Mouse (Mus musculus): ENCODE results near the gene Bcorl1.

Bcorl1 gene

DNA sequence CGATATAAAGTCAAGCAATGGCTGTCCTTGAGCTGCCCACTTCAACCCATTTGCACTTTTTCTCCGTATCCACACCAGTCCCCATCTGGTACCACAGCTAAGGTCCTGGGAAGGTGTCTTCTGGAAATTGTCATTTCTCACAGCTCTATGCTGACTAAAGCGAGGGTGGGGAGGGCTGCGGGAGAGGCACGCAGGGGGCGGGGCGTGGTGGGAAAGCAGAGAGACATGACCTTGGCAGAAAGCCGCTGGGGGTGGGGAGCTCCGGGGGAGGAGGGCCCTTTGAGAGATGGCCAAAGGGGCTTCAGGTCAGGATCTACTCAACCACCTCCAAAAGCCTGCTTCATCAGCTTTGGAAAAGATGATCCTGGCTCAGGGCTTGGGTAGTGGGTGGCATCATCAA is 113.9 kb downstream of the Bcorl1 start:
- Histone ChIP-seq H3K4me1 (replicated peaks; ENCODE audit: low read depth, low read length) (peaks cover 34% of the 10 kb centered on the region), H3K9me3 (ENCODE audit: low read length) (no peaks in the 10 kb centered on the region)
- TF ChIP-seq NANOG (IDR thresholded peaks at IDR 0.05; ENCODE audit: borderline replicate concordance, low read length) (no peak), POU5F1 (IDR thresholded peaks at IDR 0.05; ENCODE audit: borderline replicate concordance, low read length) (no peak), CTCF (conservative IDR thresholded peaks at IDR 0.05; ENCODE audit: low read length) (no peak)

DNA sequence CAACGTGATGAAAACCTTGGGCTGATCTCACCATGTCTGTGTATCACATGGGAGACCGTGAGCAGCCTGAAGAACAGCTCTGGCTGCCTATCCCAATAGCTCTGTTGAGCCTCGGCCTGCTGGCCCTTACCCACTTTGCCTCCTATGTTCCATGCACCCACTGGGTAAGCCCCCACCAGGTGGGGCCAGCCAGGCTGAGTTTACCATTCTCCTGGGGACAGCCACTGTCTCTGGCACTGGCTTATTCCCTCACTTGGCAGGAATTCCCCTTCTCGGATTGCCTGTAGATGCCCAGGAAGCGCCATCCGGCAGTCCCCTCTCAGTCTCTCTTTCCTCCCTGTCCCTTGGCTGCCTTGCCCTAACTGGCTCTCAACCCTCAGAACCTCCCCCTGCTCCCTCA is 115.8 kb downstream of the Bcorl1 start:
- TF ChIP-seq NANOG (IDR thresholded peaks at IDR 0.05; ENCODE audit: borderline replicate concordance, low read length) = no peak
- no peak for TF ChIP-seq POU5F1 (IDR thresholded peaks at IDR 0.05; ENCODE audit: borderline replicate concordance, low read length)
- no peak for TF ChIP-seq CTCF (conservative IDR thresholded peaks at IDR 0.05; ENCODE audit: low read length)
- Histone ChIP-seq H3K27me3 (ENCODE audit: insufficient read depth, low read length) (peaks cover 39% of the 10 kb centered on the region), H3K4me3 (replicated peaks; ENCODE audit: low read length) (no peak overlapping the region), H3K4me1 (replicated peaks; ENCODE audit: low read depth, low read length) (peaks cover 28% of the 10 kb centered on the region), H3K9me3 (ENCODE audit: low read length) (no peaks in the 10 kb centered on the region), H3K36me3 (ENCODE audit: insufficient read depth, low read length) (no peaks in the 10 kb centered on the region)

More for the DNA sequence above, 113.9 kb downstream of the Bcorl1 start:
- Histone ChIP-seq H3K27me3 (ENCODE audit: insufficient read depth, low read length) (peaks cover 54% of the 10 kb centered on the region), H3K4me3 (replicated peaks; ENCODE audit: low read length) (no peak overlapping the region), H3K36me3 (ENCODE audit: insufficient read depth, low read length) (no peaks in the 10 kb centered on the region)
